Comparison of ENCODE assay signal across 8 mouse cellular contexts in genomic region chr9:89705197-89705533, GRCm38 (mm10). TPM values are rescaled to one million over a fixed set of nuclear protein-coding genes. Genes with fewer than 3 reads are reported as not detected.
DNase-seq lines count a peak whose midpoint lies in the region; ATAC-seq and TF ChIP-seq lines count a peak whose summit lies in the region.

No protein-coding gene starts in this region.

- H3K36me3 ChIP-seq in heart, embryonic 16.5 days (ENCODE audit: control insufficient read depth, insufficient read depth) = peaks cover 12% of the 10 kb centered on the region
- H3K36me3 ChIP-seq in hindbrain, embryonic 16.5 days (ENCODE audit: control insufficient read depth, insufficient read depth, low read length) = peaks cover 4% of the 10 kb centered on the region; the same call in 1 of the 2 replicates
- H3K36me3 ChIP-seq in midbrain, embryonic 15.5 days (replicated peaks) = no peaks in the 10 kb centered on the region; the same call in 1 of the 2 replicates

- TF ChIP-seq CTCF in bone marrow macrophage, adult 2 months (IDR thresholded peaks at IDR 0.05; ENCODE audit: low read depth, low read length) = no peak

- H3K4me2 ChIP-seq in heart, embryonic 16.5 days (ENCODE audit: low read depth, low read length) = peak overlapping the region; percentile 82
- H3K4me2 ChIP-seq in hindbrain, embryonic 16.5 days (ENCODE audit: low read length) = peak overlapping the region; percentile 92
- peak overlapping the region; percentile 94 for H3K4me2 ChIP-seq in midbrain, embryonic 15.5 days

- H3K9ac ChIP-seq in heart, embryonic 16.5 days (ENCODE audit: low read length) = peak overlapping the region; percentile 75
- H3K9ac ChIP-seq in hindbrain, embryonic 16.5 days (ENCODE audit: low read depth, low read length) = peak overlapping the region; percentile 87
- peak overlapping the region; percentile 77 for H3K9ac ChIP-seq in midbrain, embryonic 15.5 days

- peak overlapping the region; percentile 81 for H3K27ac ChIP-seq in heart, embryonic 16.5 days (ENCODE audit: low read length)
- no peak overlapping the region for H3K27ac ChIP-seq in bone marrow macrophage, adult 2 months (ENCODE audit: insufficient read depth, low read depth, low read length)
- H3K27ac ChIP-seq in hindbrain, embryonic 16.5 days (ENCODE audit: low read depth, low read length) = peak overlapping the region; percentile 69
- peak overlapping the region; percentile 82 for H3K27ac ChIP-seq in midbrain, embryonic 15.5 days

- H3K4me1 ChIP-seq in heart, embryonic 16.5 days (ENCODE audit: control insufficient read depth, insufficient read depth, low read length) = 0 out of 2 replicates have a peak, but pooled peaks cover 3% of the 10 kb centered on the region
- peaks cover 7% of the 10 kb centered on the region for H3K4me1 ChIP-seq in bone marrow macrophage, adult 2 months (ENCODE audit: control insufficient read depth, insufficient read depth, low read length)
- peaks cover 7% of the 10 kb centered on the region for H3K4me1 ChIP-seq in hindbrain, embryonic 16.5 days (ENCODE audit: control insufficient read depth, insufficient read depth, low read depth, low read length)
- peaks cover 13% of the 10 kb centered on the region for H3K4me1 ChIP-seq in midbrain, embryonic 15.5 days

- 0 out of 2 replicates have a peak, but pooled peaks cover 2% of the 10 kb centered on the region for H3K27me3 ChIP-seq in heart, embryonic 16.5 days (ENCODE audit: control insufficient read depth, insufficient read depth, low read length)
- no peaks in the 10 kb centered on the region for H3K27me3 ChIP-seq in hindbrain, embryonic 16.5 days (replicated peaks; ENCODE audit: control insufficient read depth, insufficient read depth, low read length)
- H3K27me3 ChIP-seq in midbrain, embryonic 15.5 days (replicated peaks) = no peaks in the 10 kb centered on the region

- TF ChIP-seq POLR2A in bone marrow macrophage, adult 2 months (IDR thresholded peaks at IDR 0.05; ENCODE audit: borderline replicate concordance, low read depth, low read length) = no peak

- no peaks in the 10 kb centered on the region for H3K9me3 ChIP-seq in heart, embryonic 16.5 days (replicated peaks; ENCODE audit: control insufficient read depth, low read length)
- H3K9me3 ChIP-seq in hindbrain, embryonic 16.5 days (ENCODE audit: control insufficient read depth, low read length) = no peaks in the 10 kb centered on the region
- no peaks in the 10 kb centered on the region for H3K9me3 ChIP-seq in midbrain, embryonic 15.5 days

- ATAC-seq in heart, embryonic 16.5 days (replicated peaks; ENCODE audit: extremely low read depth, insufficient read depth, low FRiP score) = peak; percentile 47
- peak; percentile 77 for ATAC-seq in hindbrain, embryonic 16.5 days
- ATAC-seq in midbrain, embryonic 15.5 days (replicated peaks) = no peak

- DNase-seq in heart, adult 18-20 months = no peak
- DNase-seq in cerebellum, postnatal 14 days = no peak
- no peak for DNase-seq in layer of hippocampus, adult 8-10 months (ENCODE audit: low spot score in 2 of 2)
- no peak for DNase-seq in left cerebral cortex, adult 11 months (ENCODE audit: low spot score)

- 9% methylated on average over 10 of the region's 10 CpGs for WGBS in heart, embryonic 16.5 days
- WGBS in hindbrain, embryonic 16.5 days = 10% methylated on average over 10 of the region's 10 CpGs
- WGBS in midbrain, embryonic 15.5 days = 10% methylated on average over 10 of the region's 10 CpGs

- H3K4me3 ChIP-seq in heart, embryonic 16.5 days (ENCODE audit: low read length) = peak overlapping the region; percentile 67
- H3K4me3 ChIP-seq in bone marrow macrophage, adult 2 months (ENCODE audit: insufficient read depth, low read length) = peak overlapping the region; percentile 93
- peak overlapping the region; percentile 77 for H3K4me3 ChIP-seq in hindbrain, embryonic 16.5 days (ENCODE audit: low read length)
- peak overlapping the region; percentile 69 for H3K4me3 ChIP-seq in midbrain, embryonic 15.5 days

RNA-seq across cellular contexts. Expression of gene Tmed3, which starts 0.3 kb away (rescaled TPM):
- polyA plus RNA-seq in heart, embryonic 16.5 days (2015; fragmentation: Nextera tagmentation; extraction: Ambion mirVana) = 77.0 and 79.6 TPM in 2 replicates
- 10 to 100 TPM; 24.2 to 27.5 TPM for total RNA-seq in heart, adult 18-20 months (2021)
- polyA plus RNA-seq in bone marrow macrophage, adult 2 months (2012; ENCODE audit: insufficient read depth, insufficient read length, missing spikeins) = 75.2 and 81.0 TPM in 2 replicates
- 65.5 and 65.9 TPM in 2 replicates for polyA plus RNA-seq in hindbrain, embryonic 16.5 days (2015; fragmentation: Nextera tagmentation; extraction: Ambion mirVana)
- polyA plus RNA-seq in midbrain, embryonic 15.5 days (2015; fragmentation: Nextera tagmentation; extraction: Ambion mirVana) = 52.7 and 58.4 TPM in 2 replicates
- total RNA-seq in layer of hippocampus, adult 8-10 months (2022) = 10 to 100 TPM; 28.7 to 43.1 (median 34.4) TPM

RNA-seq across cellular contexts. Expression of gene Ankrd34c, which starts 33.1 kb away (rescaled TPM):
- polyA plus RNA-seq in heart, embryonic 16.5 days (2015; fragmentation: Nextera tagmentation; extraction: Ambion mirVana) = not detected in 2 replicates
- total RNA-seq in heart, adult 18-20 months (2021) = not detected
- not detected in 2 replicates for polyA plus RNA-seq in bone marrow macrophage, adult 2 months (2012; ENCODE audit: insufficient read depth, insufficient read length, missing spikeins)
- 0.87 and 0.89 TPM in 2 replicates for polyA plus RNA-seq in hindbrain, embryonic 16.5 days (2015; fragmentation: Nextera tagmentation; extraction: Ambion mirVana)
- polyA plus RNA-seq in midbrain, embryonic 15.5 days (2015; fragmentation: Nextera tagmentation; extraction: Ambion mirVana) = 0.20 and 0.23 TPM in 2 replicates
- 1 to 10 TPM; 1.9 to 2.7 (median 2.4) TPM for total RNA-seq in layer of hippocampus, adult 8-10 months (2022)
